Mouse (Mus musculus): ENCODE results near the gene Cntnap2.

Gene Cntnap2

DNA sequence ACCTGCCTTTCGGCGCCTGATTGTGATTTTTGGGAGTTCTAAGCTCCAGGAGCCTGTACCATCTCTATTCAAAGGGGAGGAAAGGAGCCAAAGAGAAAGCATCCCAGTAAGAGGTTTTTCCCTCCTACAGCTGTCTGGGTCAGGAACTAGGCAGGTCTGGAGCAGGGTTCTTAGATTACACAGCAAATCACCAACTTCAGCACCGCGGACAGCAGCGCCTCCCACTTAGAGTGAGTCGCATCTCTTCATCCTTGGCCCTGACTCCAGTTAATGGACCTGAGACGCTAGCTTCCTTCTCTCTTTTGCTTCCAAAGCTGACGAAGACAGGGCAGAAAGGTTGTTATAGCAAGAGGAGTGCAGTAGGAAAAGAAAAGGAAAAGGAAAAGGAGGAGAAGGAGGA lies at the start of gene Cntnap2:
Gene Cntnap2 (plus strand): TSS at position 267 of the 400 bp plus-strand sequence.
- DNase-seq (ENCODE audit: low read depth, low spot score), result peak; percentile 68

DNA sequence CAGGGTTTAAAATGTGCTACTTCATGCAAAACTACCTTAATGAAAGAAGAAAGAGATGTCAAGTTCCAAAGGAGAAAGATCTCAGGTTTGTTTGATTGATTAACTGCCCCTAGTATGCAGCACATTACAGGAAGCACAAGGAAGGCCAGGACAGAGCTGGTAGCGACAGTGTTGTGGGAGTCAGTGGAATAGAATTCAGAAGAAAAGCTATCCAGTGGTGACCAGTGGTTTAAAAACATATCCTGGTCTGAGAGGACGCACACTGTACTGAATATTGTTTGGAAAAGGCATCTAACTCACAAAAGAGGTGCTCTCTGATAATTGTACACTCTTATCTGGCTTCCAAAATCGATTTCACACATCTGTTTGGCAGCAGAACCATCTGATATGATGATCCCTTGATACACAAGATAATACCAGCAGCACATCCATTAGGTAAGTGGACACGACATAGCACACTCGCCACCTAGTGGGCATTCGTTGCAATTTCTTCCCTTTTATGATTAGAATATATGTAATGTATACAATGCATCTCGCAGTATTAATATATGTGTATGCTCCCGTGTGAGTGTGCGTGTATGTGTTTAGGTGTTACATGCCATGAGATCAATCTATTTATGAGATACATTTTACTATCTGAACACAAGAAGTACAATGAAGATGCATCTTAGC lies 33.0 kb upstream of the Cntnap2 start:
- peak; percentile 27 for DNase-seq (ENCODE audit: low read depth, low spot score)

GRCm38 (mm10) chr6:45039454-45039853 lies 19.7 kb upstream of the Cntnap2 start:
- DNase-seq (ENCODE audit: low read depth, low spot score), result no peak

- peak; percentile 27 for DNase-seq (ENCODE audit: low read depth, low spot score)
Measured at GRCm38 (mm10) chr6:45059556-45060471, 657 bp downstream of the Cntnap2 start.

DNA sequence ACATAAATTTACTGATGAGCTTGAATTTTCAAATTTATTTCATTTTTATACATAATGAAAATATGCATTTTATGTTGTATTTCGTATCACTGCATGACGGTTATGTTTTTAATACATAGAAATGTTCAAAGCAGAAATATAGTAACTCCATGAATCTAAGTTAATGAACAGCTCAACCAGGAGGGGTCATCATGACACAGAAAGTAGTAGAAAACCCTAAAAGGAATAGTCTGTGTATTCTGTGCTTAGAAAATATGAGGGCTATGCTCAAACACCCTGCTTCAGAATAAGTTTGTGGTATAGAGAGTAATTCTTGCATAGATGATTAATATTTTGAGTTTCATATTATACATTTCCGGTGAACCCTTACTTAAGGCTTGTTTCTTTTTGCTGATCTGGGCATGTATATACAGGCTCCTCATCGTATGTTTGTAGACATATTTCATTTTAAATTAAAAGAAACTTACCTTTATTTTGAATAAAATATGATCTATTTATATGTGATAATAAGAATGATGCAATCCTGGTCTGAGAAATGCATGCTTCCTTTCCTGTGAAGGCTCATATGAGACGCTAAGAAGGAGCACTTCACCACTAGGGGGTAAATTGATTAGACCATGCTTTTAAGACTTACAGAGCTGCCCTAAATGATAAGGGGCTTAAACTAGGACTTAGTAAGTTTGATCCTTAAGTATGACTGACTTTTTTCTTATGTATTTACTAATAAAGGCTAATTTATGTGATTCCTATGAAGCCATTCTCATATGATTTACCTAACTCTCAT lies 3.2 kb downstream of the Cntnap2 start:
- DNase-seq (ENCODE audit: low read depth, low spot score), result no peak

DNA sequence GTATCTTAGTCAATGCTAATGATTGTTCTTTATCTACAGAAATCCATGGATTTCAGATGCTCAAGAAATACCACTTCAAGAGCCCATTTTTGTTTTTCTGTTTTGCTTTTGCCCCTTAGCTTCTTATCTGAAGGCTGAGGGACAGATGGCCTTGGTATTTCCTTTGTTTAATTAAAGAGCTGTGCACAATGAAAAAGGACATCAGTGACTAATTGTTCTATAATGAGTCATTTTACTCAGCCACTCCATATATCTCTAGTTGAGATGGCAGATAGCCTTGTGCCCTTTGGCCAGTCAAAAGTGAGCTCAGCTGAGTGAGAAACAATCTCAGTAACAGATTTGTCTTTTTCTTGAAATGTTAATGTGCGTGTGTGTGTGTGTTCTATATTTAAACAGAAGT lies 29.1 kb downstream of the Cntnap2 start:
- no peak for DNase-seq (ENCODE audit: low read depth, low spot score)

- no peak for DNase-seq (ENCODE audit: low read depth, low spot score)
Measured at GRCm38 (mm10) chr6:45113613-45114012, 54.5 kb downstream of the Cntnap2 start.

- no peak for DNase-seq (ENCODE audit: low read depth, low spot score)
Measured at GRCm38 (mm10) chr6:45144882-45145281, 85.7 kb downstream of the Cntnap2 start.

- no peak for DNase-seq (ENCODE audit: low read depth, low spot score)
Measured at GRCm38 (mm10) chr6:45205039-45205438, 145.9 kb downstream of the Cntnap2 start.

DNA sequence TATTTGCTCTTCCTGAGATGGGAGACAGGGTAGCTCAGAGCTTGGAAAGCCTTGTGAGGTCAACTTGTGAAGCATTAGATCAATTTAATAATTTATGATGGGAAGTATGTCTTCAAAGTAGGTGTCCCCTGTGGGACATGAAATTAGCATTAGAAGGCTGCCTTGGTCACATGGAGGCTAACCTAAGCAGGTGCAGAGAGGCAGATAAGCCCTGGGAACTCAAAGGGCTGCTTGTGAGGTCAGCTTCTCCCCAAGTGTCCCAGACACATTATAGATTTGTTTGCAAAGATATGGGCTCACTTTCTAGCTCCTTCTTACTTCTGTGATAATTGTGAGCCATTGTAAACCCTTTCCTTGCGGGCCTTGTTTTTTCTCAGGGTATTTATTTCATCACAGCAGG lies 155.2 kb downstream of the Cntnap2 start:
- no peak for DNase-seq (ENCODE audit: low read depth, low spot score)

DNA sequence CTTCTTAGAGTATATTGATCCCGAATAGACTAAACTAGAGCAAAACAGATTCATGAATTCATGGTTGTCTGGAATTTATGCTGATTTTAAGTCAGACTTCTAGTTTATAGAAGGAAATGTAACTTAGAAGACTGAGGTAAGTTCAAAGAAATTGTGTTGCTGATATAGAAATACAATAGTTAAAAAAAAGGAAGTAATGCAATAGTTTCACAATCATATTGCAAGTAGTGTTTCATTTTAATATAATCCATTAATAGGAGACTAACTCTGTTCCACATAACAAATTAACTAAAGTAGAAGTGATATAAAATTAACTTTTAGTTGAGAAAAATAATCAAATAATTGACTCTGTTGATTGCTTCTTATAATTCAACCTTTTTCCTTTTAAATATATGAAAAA lies 169.8 kb downstream of the Cntnap2 start:
- DNase-seq (ENCODE audit: low read depth, low spot score), result no peak

DNA sequence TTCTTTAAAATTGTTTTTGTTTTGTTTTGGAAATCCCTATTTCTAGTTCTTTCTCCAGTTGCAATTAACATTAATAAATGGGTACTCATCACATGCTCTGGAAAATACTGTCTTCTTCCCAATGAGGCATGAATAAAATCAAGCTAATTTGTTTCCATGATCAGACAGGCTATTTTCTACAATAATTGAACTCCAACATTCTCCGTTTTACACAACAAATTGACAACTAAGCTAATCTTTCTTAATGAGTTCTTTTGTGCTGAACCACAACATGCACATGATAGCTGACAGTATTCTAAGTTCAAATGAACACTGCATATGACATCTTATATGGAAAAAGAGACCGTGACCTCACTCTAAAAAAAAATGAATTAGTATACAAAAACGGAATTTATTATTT lies 173.4 kb downstream of the Cntnap2 start:
- no peak for DNase-seq (ENCODE audit: low read depth, low spot score)

GRCm38 (mm10) chr6:45236531-45236930 lies 177.4 kb downstream of the Cntnap2 start:
- DNase-seq (ENCODE audit: low read depth, low spot score), result no peak

DNA sequence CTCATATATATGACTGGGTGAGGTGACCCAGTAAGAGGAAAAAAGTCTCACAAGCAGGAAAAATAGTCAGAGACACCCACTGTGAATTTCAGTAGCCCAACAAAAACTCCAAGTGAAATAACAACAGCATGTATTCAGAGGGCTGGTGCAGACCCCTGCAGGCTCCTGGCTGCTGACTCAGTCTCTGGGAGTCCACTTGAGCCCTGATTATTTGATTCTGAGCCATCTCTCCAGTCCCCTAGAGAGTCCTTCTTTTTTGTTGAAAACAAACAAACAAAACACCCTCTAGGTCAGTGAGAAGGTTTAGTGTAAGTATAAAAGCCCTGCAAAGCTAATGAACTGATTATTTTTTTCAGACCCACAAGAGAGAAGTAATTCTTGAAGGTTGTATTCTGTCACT lies 179.0 kb downstream of the Cntnap2 start:
- DNase-seq (ENCODE audit: low read depth, low spot score), result no peak

DNA sequence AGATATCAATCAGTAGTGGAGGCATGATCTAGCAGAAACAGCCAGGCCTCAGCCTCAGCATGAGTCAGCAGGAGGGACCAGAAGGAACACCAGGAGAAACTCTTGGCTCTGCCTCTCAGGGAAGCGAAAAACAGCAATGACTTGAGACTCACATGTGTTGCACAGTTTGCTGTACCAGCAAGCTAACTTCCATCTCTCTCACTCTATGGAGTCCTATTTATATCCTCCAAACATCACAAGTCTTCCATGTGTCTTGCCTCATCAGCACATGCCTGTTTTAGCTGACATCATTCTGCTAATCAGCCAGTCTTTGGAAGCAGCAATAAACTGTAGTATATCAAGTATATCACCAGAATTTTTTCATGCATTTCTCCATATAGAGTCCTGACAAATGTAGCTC lies 182.1 kb downstream of the Cntnap2 start:
- no peak for DNase-seq (ENCODE audit: low read depth, low spot score)

- DNase-seq (ENCODE audit: low read depth, low spot score), result no peak
Measured at GRCm38 (mm10) chr6:45244680-45245079, 185.5 kb downstream of the Cntnap2 start.

DNA sequence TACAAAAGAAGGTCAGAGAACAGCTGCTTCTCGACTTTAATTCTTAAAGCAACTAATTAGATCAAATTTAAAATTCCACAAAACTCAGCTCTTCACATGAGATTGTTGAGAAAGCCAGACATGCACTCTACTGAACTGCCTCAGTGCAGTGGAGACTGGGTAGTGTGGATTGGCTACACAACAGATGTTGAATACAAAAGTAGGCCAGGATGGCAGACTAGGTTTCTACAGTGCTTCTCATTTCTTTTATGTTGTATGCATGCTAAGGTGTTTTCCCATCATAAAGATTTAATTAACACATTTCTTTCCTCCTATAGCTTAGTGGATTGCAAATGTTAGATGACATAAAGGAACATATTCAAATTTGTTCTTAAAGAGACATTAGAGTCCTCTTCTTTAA lies 198.9 kb downstream of the Cntnap2 start:
- no peak for DNase-seq (ENCODE audit: low read depth, low spot score)

DNA sequence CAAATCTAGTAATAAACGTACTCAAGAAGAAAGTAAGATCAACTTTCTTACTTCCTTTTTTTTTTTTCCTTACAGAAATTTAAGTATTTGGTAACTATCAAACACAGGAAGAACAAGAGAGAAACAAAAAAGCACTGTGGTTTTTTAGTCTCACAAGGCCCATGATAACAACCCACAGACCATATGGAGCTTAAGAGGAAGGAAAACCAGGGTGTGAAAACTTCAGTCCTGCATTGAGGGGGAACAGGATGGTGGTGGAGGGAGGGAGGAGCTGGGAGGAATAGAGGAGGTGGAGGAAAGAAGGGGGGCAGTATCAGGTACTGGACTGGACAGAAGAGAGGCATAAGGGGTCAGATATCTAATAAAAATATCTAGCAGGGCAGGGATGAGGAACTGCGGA lies 212.4 kb downstream of the Cntnap2 start:
- DNase-seq (ENCODE audit: low read depth, low spot score), result no peak

DNA sequence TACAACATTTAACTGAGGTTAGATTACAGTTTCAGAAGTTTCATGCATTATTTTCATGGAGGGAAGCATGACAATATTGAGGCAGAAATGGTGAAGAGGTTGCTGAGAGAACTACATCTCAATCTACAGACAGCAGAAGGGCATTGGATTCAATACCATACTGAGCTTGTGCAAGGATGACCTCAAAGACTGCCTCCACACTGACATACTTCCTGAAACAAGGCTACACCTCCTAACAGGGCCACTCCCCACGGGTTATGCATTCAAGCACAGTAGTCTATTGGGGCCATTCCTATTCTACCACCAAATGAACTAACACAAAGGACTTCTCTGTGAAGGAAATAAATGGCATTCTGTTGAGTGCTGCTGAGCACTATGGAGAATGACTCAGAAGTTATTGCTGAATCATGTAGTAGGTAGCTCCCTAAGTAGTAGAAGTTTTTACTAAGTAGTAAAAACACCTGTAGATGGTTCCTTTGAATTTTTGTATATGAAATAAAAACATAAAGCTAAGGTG lies 214.2 kb downstream of the Cntnap2 start:
- DNase-seq (ENCODE audit: low read depth, low spot score), result no peak

GRCm38 (mm10) chr6:45290154-45290553 lies 231.0 kb downstream of the Cntnap2 start:
- no peak for DNase-seq (ENCODE audit: low read depth, low spot score)

DNA sequence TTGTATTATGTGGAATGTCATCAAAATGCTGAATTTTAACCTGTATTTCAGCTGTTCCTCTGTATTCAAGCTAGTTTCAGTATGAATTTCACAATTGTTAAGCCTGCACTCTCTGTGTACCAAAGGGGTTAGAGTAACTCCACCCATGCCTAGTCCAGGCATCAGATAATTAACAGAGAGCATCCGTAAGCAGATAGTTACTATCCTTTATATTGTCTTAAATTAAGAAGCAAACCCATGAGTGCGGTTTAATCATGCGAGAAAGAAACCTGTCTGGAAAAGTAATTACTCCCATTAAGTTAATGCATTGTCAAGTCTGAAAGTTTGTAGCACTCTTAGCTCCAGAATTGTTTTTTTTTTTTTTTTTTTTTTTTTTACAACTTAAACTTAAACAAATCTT lies 258.3 kb downstream of the Cntnap2 start:
- no peak for DNase-seq (ENCODE audit: low read depth, low spot score)

- DNase-seq (ENCODE audit: low read depth, low spot score), result no peak
Measured at GRCm38 (mm10) chr6:45323505-45323904, 264.3 kb downstream of the Cntnap2 start.

All from embryo, embryonic 11.5 days (tissue).